Mouse (Mus musculus): ENCODE results near the gene Igsf3. TPM values are rescaled to one million over a fixed set of nuclear protein-coding genes. Genes with fewer than 3 reads are reported as not detected.

Gene Igsf3
- polyA plus RNA-seq, 1 experiment from 2014 or later, result 25.4 TPM

- Histone ChIP-seq H3K4me3 (no peak overlapping the region), H3K27ac (no peak overlapping the region), H3K9me3 (no peaks in the 10 kb centered on the region), H3K4me1 (peaks cover 78% of the 10 kb centered on the region), H3K27me3 (ENCODE audit: poor library complexity, severe bottlenecking) (peaks cover 27% of the 10 kb centered on the region), H3K36me3 (replicated peaks) (no peaks in the 10 kb centered on the region)
- no peak for DNase-seq (ENCODE audit: extremely low spot score, low spot score)
- 72% methylated on average over 5 of the region's 5 CpGs for WGBS
Measured at GRCm38 (mm10) chr3:101381691-101382090, 4.8 kb downstream of the Igsf3 start.

GRCm38 (mm10) chr3:101382751-101383150, 5.9 kb downstream of the Igsf3 start:
- Histone ChIP-seq H3K4me1 (peaks cover 73% of the 10 kb centered on the region), H3K27ac (no peak overlapping the region), H3K27me3 (ENCODE audit: poor library complexity, severe bottlenecking) (peaks cover 27% of the 10 kb centered on the region), H3K4me3 (no peak overlapping the region), H3K36me3 (replicated peaks) (no peaks in the 10 kb centered on the region), H3K9me3 (no peaks in the 10 kb centered on the region)
- 77% methylated on average over 4 of the region's 4 CpGs for WGBS
- DNase-seq (ENCODE audit: extremely low spot score, low spot score), result no peak

GRCm38 (mm10) chr3:101386430-101387016, 9.6 kb downstream of the Igsf3 start:
- peaks cover 73% of the 10 kb centered on the region for H3K4me1 ChIP-seq
- WGBS, result 64% methylated on average over 8 of the region's 8 CpGs
- no peak overlapping the region for H3K27ac ChIP-seq
- no peak overlapping the region for H3K4me3 ChIP-seq
- H3K27me3 ChIP-seq (ENCODE audit: poor library complexity, severe bottlenecking), result peaks cover 24% of the 10 kb centered on the region; the same call in 1 of the 2 replicates
- no peaks in the 10 kb centered on the region for H3K9me3 ChIP-seq
- H3K36me3 ChIP-seq (replicated peaks), result no peaks in the 10 kb centered on the region
- DNase-seq (ENCODE audit: extremely low spot score, low spot score), result no peak

GRCm38 (mm10) chr3:101387849-101388248, 11.0 kb downstream of the Igsf3 start:
- Histone ChIP-seq H3K27me3 (ENCODE audit: poor library complexity, severe bottlenecking) (peaks cover 22% of the 10 kb centered on the region; the same call in 1 of the 2 replicates), H3K4me1 (peaks cover 71% of the 10 kb centered on the region), H3K27ac (peak overlapping the region; percentile 62; the same call in 1 of the 2 replicates), H3K9me3 (no peaks in the 10 kb centered on the region), H3K4me3 (peak overlapping the region; percentile 25; the same call in 1 of the 2 replicates), H3K36me3 (replicated peaks) (no peaks in the 10 kb centered on the region)
- DNase-seq (ENCODE audit: extremely low spot score, low spot score), result no peak
- WGBS, result 5% methylated on average over 10 of the region's 10 CpGs

GRCm38 (mm10) chr3:101389566-101389965, 12.7 kb downstream of the Igsf3 start:
- Histone ChIP-seq H3K36me3 (replicated peaks) (no peaks in the 10 kb centered on the region), H3K4me1 (peaks cover 75% of the 10 kb centered on the region), H3K27me3 (ENCODE audit: poor library complexity, severe bottlenecking) (peaks cover 22% of the 10 kb centered on the region; the same call in 1 of the 2 replicates), H3K9me3 (no peaks in the 10 kb centered on the region), H3K4me3 (no peak overlapping the region), H3K27ac (0 out of 2 replicates have a peak overlapping the region, but pooled peaks have one; percentile 11)
- no peak for DNase-seq (ENCODE audit: extremely low spot score, low spot score)
- WGBS, result 91% methylated on average over 3 of the region's 3 CpGs

GRCm38 (mm10) chr3:101390472-101390871, 13.6 kb downstream of the Igsf3 start:
- 24% methylated on average over 9 of the region's 9 CpGs for WGBS
- no peaks in the 10 kb centered on the region for H3K36me3 ChIP-seq (replicated peaks)
- peaks cover 22% of the 10 kb centered on the region; the same call in 1 of the 2 replicates for H3K27me3 ChIP-seq (ENCODE audit: poor library complexity, severe bottlenecking)
- H3K4me1 ChIP-seq, result peaks cover 84% of the 10 kb centered on the region
- H3K4me3 ChIP-seq, result no peak overlapping the region
- 0 out of 2 replicates have a peak overlapping the region, but pooled peaks have one; percentile 6 for H3K27ac ChIP-seq
- DNase-seq (ENCODE audit: extremely low spot score, low spot score), result no peak
- H3K9me3 ChIP-seq, result no peaks in the 10 kb centered on the region

GRCm38 (mm10) chr3:101391991-101392390, 15.1 kb downstream of the Igsf3 start:
- Histone ChIP-seq H3K4me1 (peaks cover 94% of the 10 kb centered on the region), H3K9me3 (no peaks in the 10 kb centered on the region), H3K36me3 (replicated peaks) (no peaks in the 10 kb centered on the region), H3K4me3 (no peak overlapping the region), H3K27me3 (ENCODE audit: poor library complexity, severe bottlenecking) (peaks cover 22% of the 10 kb centered on the region; the same call in 1 of the 2 replicates), H3K27ac (no peak overlapping the region)
- no peak for DNase-seq (ENCODE audit: extremely low spot score, low spot score)
- 95% methylated on average over 6 of the region's 6 CpGs for WGBS

- Histone ChIP-seq H3K4me3 (no peak overlapping the region), H3K9me3 (no peaks in the 10 kb centered on the region), H3K27ac (peak overlapping the region; percentile 83; the same call in 1 of the 2 replicates), H3K4me1 (peaks cover 98% of the 10 kb centered on the region), H3K36me3 (replicated peaks) (no peaks in the 10 kb centered on the region), H3K27me3 (ENCODE audit: poor library complexity, severe bottlenecking) (peaks cover 22% of the 10 kb centered on the region; the same call in 1 of the 2 replicates)
- WGBS, result 89% methylated on average over 6 of the region's 6 CpGs
- no peak for DNase-seq (ENCODE audit: extremely low spot score, low spot score)
Measured at GRCm38 (mm10) chr3:101393103-101393644, 16.3 kb downstream of the Igsf3 start.

- WGBS, result 64% methylated on average over 19 of the region's 19 CpGs
- no peak for DNase-seq (ENCODE audit: extremely low spot score, low spot score)
- no peaks in the 10 kb centered on the region for H3K9me3 ChIP-seq
- H3K4me3 ChIP-seq, result no peak overlapping the region
- H3K36me3 ChIP-seq (replicated peaks), result no peaks in the 10 kb centered on the region
- peak overlapping the region; percentile 83 for H3K27ac ChIP-seq
- H3K27me3 ChIP-seq (ENCODE audit: poor library complexity, severe bottlenecking), result peaks cover 17% of the 10 kb centered on the region; the same call in 1 of the 2 replicates
- H3K4me1 ChIP-seq, result peaks cover 98% of the 10 kb centered on the region
Measured at GRCm38 (mm10) chr3:101393659-101394539, 17.0 kb downstream of the Igsf3 start.

- Histone ChIP-seq H3K36me3 (replicated peaks) (no peaks in the 10 kb centered on the region), H3K9me3 (no peaks in the 10 kb centered on the region), H3K4me1 (peaks cover 98% of the 10 kb centered on the region), H3K27me3 (ENCODE audit: poor library complexity, severe bottlenecking) (0 out of 2 replicates have a peak, but pooled peaks cover 2% of the 10 kb centered on the region), H3K27ac (peak overlapping the region; percentile 83), H3K4me3 (no peak overlapping the region)
- WGBS, result 52% methylated on average over 5 of the region's 5 CpGs
- peak; percentile 52 for DNase-seq (ENCODE audit: extremely low spot score, low spot score)
Measured at GRCm38 (mm10) chr3:101395341-101395740, 18.5 kb downstream of the Igsf3 start.

GRCm38 (mm10) chr3:101396061-101396460, 19.2 kb downstream of the Igsf3 start:
- no peak for DNase-seq (ENCODE audit: extremely low spot score, low spot score)
- H3K27me3 ChIP-seq (ENCODE audit: poor library complexity, severe bottlenecking), result no peaks in the 10 kb centered on the region
- peaks cover 96% of the 10 kb centered on the region for H3K4me1 ChIP-seq
- WGBS, result 90% methylated on average over 3 of the region's 3 CpGs
- no peaks in the 10 kb centered on the region for H3K9me3 ChIP-seq
- peak overlapping the region; percentile 83 for H3K27ac ChIP-seq
- H3K36me3 ChIP-seq (replicated peaks), result no peaks in the 10 kb centered on the region
- no peak overlapping the region for H3K4me3 ChIP-seq

- Histone ChIP-seq H3K27ac (peak overlapping the region; percentile 83), H3K9me3 (no peaks in the 10 kb centered on the region), H3K27me3 (ENCODE audit: poor library complexity, severe bottlenecking) (no peaks in the 10 kb centered on the region), H3K4me1 (peaks cover 96% of the 10 kb centered on the region), H3K36me3 (replicated peaks) (no peaks in the 10 kb centered on the region), H3K4me3 (no peak overlapping the region)
- DNase-seq (ENCODE audit: extremely low spot score, low spot score), result no peak
- 60% methylated on average over 13 of the region's 13 CpGs for WGBS
Measured at GRCm38 (mm10) chr3:101396726-101397263, 19.9 kb downstream of the Igsf3 start.
